Mouse (Mus musculus) lung, postnatal 36 days (tissue): ENCODE measurements around the gene S100a13.

ENCODE experiments used
- DNase-seq: peaks from one replicate; pipeline ENCODE4 v3.0.0; 2022; ENCODE audit warnings: mixed read lengths

The S100a13 gene

GRCm38 (mm10) chr3:90560008-90560628 is 45.9 kb downstream of the S100a13 start, which contains the start of gene S100a3:
S100a3 (plus strand) TSS chr3:90560578.
- DNase-seq, result no peak
